Mouse (Mus musculus) liver, postnatal 0 days (tissue): ENCODE data around the gene Sh3gl1.

Source experiments
- CTCF ChIP-seq: sonication (generic); IDR thresholded peaks from 2 replicates; pipeline ENCODE4 v1.5.1; 2016; ENCODE audit warnings: antibody characterized with exemption, low read depth
- EP300 ChIP-seq: IDR thresholded peaks from 2 replicates; pipeline ENCODE4 v1.6.1; 2016; ENCODE audit warnings: antibody characterized with exemption, low read depth, mild to moderate bottlenecking

DNA sequence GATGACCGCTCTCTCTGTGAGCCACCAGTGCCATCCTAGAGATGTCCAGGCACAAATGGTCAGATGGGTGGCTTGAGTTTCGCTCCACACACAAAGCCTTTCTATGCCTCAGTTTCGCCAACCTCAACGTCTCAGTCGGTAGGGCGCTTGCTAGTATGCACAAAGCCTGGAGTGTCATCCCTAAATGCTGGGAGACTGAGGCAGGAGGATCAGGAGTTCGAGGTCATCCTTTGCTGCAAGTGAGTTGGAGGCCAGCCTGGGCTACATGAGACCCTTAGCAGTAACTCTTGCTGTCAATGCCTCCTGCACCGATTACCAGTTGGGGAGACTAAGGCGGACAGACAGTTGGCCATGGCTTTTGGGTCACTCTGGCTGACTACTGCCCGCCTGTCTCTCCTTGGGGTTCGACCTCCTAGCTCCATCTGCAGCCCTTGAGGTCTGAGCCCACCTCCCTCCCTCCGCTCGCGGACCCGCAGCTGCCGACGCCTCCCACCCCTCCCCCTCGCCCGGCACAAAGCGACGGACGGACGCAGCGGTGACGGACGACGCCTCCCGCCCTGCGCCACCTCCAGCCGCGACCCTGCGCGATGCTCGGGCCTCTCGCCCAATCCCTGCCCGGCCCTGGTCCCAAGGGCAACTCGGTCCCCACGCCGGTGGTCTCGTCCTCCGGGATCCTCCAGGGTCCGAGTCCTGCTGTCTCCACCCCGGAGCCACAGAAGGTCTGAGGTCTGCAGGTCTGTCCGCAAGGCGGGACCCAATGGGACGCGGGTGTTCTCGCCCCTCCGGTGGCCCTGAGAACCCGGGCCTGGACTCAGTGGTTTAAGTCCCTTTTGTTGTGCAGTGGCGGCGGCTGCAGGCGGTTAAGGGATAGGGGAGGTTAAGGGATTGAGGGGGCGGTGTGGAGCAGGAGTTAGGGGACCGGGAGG is 66.2 kb downstream of the Sh3gl1 start, which contains the start of gene Shd:
- TF ChIP-seq CTCF (no peak), EP300 (no peak)
